Mouse (Mus musculus) left cerebral cortex, postnatal 36 days (tissue): ENCODE measurements around the gene Pou6f1. TPM values are rescaled to one million over a fixed set of nuclear protein-coding genes. Genes with fewer than 3 reads are reported as not detected.

Source experiments
- DNase-seq, 2 experiments: peaks; one replicate each; pipeline ENCODE4 v3.0.0; 2021 to 2022; ENCODE audit warnings: low spot score in 2 of 2, mixed read lengths in 1 of 2
- intact Hi-C: fragments of 180-260 bp; cut with DNase I; formaldehyde crosslinking; loops from one replicate; pipeline ENCODE4 v1.15.1; 2025
- total RNA-seq, 2 experiments: library from RNA; stranded (reverse); gene quantifications; 2 replicates each; pipeline ENCODE4 v1.2.3; 2021

Gene Pou6f1
- total RNA-seq: 100 to 1,000 TPM; 128 to 140 TPM

GRCm38 (mm10) chr15:100599276-100600046 lies at the start of gene Pou6f1:
Pou6f1 (minus strand) TSS chr15:100599984.
- intact Hi-C loops: loop anchor here (5.0 kb wide), 1 partner anchor 52 kb away; no protein-coding TSS in a partner anchor

DNA sequence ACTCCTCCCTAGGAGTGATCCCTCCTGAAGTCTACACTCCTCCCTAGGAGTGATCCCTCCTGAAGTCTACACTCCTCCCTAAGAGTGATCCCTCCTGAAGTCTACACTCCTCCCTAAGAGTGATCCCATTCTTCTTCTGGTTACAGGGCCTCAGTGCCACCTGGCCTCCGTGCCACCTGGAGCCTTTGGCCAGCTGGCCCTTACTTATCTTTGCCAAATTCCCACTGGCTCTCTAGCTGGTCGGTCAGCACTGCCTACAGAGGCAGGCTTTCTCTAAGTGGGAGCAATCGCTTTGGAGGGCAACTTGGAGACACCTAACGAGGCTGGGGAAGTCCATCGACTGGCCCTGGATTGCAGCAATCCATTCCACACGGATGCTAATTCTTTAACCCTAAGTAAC lies 46.4 kb upstream of the Pou6f1 start:
- intact Hi-C loops: no loop called here
- no peak for DNase-seq

More at GRCm38 (mm10) chr15:100599276-100600046, at the start of gene Pou6f1:
- DNase-seq: peak; percentile 41 to 49

GRCm38 (mm10) chr15:100642451-100642850 lies 42.7 kb upstream of the Pou6f1 start:
- intact Hi-C loops: no loop called here
- no peak for DNase-seq

DNA sequence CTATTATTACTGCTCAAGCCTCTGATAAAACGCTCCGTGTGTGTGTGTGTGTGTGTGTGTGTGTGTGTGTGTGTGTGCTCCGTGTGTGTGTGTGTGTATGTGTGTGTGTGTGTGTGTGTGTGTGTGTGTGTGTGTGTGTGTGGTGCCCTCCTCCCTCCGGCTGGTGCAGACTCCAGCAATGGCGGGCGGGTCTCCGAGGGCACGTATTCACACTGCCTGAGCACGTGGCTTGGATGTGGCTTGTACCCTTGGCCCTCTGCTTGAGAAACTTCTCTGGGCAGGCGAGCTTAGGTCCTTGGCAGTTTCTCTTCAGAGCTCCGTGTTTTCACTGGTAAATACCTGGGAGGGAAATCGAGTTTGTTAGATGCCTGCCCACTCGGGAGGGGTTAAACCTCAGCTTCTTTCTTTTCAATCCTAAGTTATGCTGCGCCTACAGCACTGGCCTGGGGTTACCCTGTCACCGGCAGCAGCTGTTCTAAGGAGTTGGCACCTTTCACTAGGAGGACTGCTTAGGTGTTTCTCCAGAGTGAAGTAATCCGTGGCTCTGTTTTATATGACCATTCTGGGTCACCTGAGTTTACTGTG lies 41.5 kb upstream of the Pou6f1 start:
- intact Hi-C loops: no loop called here
- no peak for DNase-seq

GRCm38 (mm10) chr15:100639972-100640750 lies 40.4 kb upstream of the Pou6f1 start:
- intact Hi-C loops: no loop called here
- no peak for DNase-seq

GRCm38 (mm10) chr15:100637661-100638060 lies 37.9 kb upstream of the Pou6f1 start:
- DNase-seq: no peak
- intact Hi-C loops: no loop called here

- intact Hi-C loops: no loop called here
- DNase-seq: no peak
Observed at GRCm38 (mm10) chr15:100636700-100637501, 37.1 kb upstream of the Pou6f1 start, which contains the start of gene Smagp. Smagp (minus strand) TSS chr15:100636940.

DNA sequence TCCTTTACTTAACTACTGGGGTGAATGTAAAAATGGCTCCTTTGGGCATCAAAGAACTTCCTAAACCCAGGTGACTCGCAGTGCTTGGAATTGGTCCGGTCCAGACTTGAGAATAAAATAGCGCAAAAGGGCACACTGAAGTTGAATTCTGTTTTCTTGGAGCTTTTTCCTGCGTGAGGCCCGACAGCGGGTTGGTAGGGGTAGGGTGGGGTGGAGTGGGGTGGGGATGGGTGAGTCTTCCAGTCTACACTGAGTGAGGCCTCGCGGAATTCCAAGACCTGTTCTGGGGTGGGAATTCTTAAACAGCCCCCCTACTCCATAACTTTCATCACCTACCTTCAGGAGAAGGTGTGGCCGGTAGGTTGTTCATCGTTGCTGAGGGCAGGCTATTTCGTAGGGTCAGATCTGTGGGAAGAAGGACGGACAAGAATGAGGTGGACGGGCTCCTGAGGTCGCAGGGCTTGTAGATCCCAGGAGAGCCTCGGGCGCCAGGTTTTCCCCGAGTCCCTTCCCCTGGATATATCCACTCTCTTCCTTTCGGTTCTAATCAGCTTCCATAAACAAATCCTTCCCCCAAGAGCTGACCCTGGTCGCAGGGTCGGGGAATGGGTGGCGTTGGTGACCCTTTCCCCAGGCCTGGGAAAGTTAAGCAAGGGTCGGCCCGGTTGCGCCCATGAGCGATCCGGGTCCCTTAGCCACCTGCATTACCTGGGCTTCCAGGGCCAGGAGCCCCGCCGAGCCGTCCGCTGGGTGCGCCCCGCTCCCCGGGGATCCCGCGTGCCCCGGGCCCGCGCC lies 36.3 kb upstream of the Pou6f1 start:
- intact Hi-C loops: no loop called here
- no peak for DNase-seq

GRCm38 (mm10) chr15:100635239-100635638 lies 35.5 kb upstream of the Pou6f1 start:
- intact Hi-C loops: no loop called here
- DNase-seq: no peak

DNA sequence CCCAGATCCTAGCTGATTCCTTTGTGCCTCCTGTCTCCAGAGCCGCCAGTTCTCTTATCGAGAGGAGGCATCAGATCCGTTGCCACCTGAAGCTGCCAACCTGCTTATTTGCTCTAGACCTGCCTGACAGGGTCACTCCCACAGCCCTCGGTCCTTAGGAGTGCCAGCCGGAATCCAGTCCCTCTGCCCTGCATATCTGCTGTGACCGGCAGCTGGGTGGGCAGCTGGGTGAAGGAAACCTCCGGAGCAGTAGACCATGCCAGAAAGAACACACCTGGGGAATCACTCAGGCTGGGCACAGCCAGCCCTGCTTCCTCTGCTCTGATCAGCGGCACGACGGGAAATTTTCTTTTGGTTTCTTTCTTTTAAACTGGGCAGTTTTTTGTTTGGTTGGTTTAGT lies 33.6 kb upstream of the Pou6f1 start:
- no peak for DNase-seq
- intact Hi-C loops: no loop called here

- DNase-seq: no peak
- intact Hi-C loops: no loop called here
Observed at GRCm38 (mm10) chr15:100632323-100632722, 32.5 kb upstream of the Pou6f1 start.

DNA sequence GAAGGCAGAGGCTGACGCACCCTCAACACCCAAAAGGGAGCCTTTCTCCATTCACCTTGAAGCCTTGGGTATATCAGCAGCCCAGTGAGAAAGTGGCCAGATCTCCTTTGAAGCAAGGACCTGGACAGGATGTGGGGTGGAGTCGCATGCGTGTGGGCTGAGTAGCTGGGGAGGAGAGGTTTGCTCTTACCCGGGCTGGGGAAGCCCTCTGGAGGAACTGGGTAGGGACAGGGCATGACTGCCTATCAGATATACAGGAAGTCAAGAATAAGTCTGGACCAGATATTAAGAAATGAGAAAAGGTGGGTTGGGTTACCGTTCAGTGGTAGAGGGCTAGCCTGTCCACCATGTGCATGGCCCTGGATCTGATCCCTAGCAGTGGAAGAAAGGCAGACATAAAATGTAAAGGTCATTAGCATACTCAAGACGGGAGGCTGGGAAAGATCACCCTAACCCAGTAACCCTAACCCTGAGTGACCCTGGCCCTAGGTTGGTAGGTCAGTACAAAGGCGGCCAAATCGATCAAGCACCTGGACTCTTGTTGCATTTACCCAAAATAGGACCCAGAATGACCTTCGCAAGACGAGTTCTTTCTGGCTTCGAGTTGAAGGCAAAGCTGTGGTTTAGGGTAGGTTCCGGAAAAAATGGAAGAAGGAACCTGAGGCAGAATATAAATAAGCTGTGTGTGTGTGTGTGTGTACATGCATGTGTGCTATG lies 31.8 kb upstream of the Pou6f1 start:
- no peak for DNase-seq
- intact Hi-C loops: no loop called here

- intact Hi-C loops: no loop called here
- no peak for DNase-seq
Observed at GRCm38 (mm10) chr15:100630126-100630525, 30.3 kb upstream of the Pou6f1 start.

GRCm38 (mm10) chr15:100628797-100629196 lies 29.0 kb upstream of the Pou6f1 start:
- DNase-seq: no peak
- intact Hi-C loops: no loop called here

DNA sequence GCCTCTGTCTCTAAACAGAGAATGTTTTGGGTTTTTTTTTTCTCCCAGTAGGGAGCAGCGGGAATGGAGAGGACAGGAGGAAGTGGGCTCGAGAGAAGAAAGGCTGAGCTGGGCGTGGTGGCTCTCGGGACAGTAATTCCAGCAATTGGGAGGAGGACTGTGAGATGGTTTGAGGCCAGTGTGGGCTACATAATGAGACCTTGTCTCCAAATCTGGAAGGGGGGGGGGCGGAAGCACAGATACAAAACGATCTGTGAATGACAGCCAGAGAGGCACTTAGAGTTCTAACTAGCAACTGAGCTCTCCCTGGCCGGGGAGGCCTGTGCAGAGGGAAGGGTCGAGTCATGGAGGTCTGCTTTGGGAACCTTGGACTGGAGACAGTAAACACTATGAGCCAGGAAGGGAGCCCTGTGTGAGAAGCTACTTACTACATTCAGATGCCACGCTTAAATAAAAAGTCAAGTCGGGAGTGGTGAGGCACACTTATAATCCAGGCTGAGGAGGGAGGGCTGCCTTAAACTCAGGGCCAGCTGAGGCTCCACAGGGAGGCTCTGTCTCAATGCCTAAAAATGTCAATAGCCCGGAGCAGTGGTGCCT lies 28.1 kb upstream of the Pou6f1 start:
- no peak for DNase-seq
- intact Hi-C loops: no loop called here

GRCm38 (mm10) chr15:100627287-100627686 lies 27.5 kb upstream of the Pou6f1 start:
- intact Hi-C loops: no loop called here
- no peak for DNase-seq

DNA sequence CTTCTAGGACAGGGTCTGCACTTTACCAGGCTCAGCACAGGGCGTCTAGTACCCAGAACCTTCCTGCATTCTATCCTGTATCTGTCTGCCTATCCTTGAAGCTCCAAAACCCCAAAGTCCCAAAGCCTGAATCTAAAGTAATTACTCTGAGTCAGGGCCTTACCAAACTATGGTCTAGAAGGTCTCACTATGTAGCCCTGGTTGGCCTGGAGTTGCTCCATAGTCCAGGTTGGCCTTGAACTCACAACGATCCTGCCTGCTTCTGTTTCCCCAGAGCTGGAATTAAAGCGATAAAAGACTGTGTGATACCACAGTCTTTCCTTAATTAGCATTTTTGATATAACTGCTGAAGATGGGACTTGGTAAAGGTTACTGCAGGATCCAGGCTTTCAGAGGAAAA lies 24.7 kb upstream of the Pou6f1 start:
- intact Hi-C loops: no loop called here
- DNase-seq: no peak

- intact Hi-C loops: no loop called here
- no peak for DNase-seq
Observed at GRCm38 (mm10) chr15:100623754-100624153, 24.0 kb upstream of the Pou6f1 start.
